Mouse (Mus musculus) regulatory T cell (primary cell): ENCODE measurements at regions not wholly inside any gene's neighbourhood (a gene's known extent, or its start where the extent isn't known, plus 50 kb on each side); places are given as distances from the start of the nearest gene placed in this dataset.
"Not testable (repeated sequence)": the region's sequence is repeated elsewhere in the genome, so short reads cannot be mapped to it uniquely, and the experiment has no call there.

Experiments used
- in situ Hi-C: fragments of 300-600 bp; cut with MboI, MseI; formaldehyde crosslinking; loops from one replicate; pipeline ENCODE4 v1.15.1; 2025; ENCODE audit warnings: high pct_unique_total_duplicates

DNA sequence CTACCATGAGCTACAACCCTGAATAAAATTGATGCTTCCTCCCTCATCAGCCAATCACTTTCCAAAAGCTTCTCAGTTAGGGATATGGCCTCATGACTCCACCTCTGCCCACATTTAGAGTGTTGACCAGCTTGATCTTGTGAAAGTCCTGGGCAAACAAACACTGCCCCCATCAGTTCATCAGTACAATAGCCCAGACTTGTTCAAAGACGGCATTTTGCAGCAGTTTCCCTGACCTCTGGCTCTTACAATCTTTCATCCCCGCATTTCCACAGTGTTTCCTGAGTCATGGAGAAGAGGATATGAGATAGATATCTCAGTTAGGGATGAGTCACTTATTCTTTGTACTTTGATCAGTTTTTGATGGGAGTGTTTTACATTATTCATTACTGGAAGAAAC is 203.5 kb upstream of the Asrgl1 start:
- in situ Hi-C loops, result loop anchor here (5.0 kb wide), 1 partner anchor 253 kb away; no protein-coding TSS in a partner anchor

DNA sequence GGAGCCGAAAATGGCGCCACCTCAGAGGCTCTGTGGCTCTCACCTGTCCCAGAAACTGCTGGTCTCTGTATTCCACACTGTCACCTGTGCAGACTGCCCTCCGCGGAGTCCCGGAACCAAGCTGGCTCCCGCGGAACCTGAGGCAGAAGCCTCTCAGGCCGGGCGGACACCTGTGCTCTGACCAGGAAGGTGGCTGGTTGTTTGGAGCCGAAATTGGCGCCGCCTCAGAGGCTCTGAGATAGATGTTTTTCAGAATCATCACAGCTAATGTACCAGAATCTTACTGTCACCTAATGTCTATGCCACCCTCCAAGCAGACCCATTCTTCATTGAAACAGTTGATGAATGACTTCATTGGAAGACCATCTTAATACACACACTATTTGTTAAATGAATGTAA is 202.0 kb upstream of the Asrgl1 start:
- in situ Hi-C loops, result loop anchor here (5.0 kb wide), 1 partner anchor 255 kb away; no protein-coding TSS in a partner anchor

DNA sequence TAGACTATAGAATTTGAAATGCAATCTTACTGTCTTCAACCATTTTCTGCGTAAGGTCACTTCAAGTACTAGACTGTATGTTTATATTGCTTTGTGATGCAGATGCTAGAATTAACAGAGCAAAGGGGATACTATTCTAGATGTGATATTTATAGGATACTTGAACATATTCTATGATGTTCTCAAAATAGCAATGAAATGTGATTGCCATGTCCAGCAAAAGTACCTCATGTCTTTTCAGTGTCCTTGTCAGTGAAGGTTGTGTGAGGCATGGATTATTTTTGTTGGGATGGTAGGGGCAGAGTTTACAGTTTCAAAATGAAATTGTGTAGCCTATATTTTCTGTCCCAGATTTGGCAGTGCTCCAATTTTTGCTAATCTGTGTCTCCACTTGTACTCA is 182.5 kb upstream of the Asrgl1 start:
- in situ Hi-C loops, result not testable (repeated sequence)

DNA sequence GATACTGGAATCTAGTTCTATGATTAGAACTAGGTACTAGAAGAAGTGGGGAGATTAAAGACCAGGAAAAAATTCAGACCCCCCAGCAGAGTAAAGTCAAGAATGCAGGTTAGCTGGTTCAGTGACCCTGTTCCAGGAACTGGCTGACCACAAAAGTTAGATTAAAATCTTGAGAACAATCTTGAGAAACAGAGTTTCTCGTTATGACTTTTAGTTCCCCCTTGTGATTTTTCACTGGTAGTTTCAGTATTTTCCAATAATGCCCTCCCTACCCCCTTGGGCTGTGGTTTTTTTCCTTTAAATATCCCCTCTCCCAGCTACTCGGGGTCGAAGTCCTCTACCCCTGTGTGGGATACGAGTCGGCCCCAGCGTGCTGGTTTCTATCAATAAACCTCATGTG is 180.7 kb upstream of the Asrgl1 start:
- in situ Hi-C loops, result not testable (repeated sequence)

DNA sequence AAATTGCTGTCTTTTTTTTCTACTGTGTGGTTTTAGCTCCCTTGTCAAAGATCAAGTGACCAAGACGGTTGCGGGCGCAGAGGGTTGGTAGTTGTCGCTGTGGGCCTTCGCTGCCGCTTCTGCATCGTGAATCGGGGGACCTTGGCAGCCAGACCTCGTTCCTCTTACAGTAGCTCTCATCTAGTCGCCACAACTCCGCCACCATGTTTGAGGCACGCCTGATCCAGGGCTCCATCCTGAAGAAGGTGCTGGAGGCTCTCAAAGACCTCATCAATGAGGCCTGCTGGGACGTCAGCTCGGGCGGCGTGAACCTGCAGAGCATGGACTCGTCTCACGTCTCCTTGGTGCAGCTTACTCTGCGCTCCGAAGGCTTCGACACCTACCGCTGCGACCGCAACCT is 147.7 kb upstream of the Asrgl1 start:
- in situ Hi-C loops, result not testable (repeated sequence)

DNA sequence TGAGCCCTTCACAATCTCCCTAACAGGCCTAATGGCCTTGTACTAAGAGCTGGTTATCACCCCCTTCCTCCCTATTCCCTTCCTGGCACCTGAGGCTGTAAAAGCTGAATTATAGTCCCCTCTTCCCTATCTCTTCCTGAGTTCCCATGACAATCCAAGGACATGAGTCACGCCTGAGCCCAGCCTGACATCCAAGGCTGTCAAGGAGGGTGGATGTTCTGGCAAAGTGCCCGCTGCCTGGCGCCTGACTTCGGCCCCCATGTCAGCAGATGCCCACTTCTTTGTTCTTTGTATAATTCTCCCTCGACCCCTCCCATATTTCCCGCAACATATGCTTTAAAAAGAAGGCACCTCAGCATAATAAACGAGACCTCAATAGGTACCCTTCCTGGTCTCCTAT is 99.2 kb upstream of the Asrgl1 start:
- in situ Hi-C loops, result not testable (repeated sequence)
